Mouse (Mus musculus) forebrain, embryonic 16.5 days (tissue): ENCODE measurements around the gene Sox8. TPM values are rescaled to one million over a fixed set of nuclear protein-coding genes. Genes with fewer than 3 reads are reported as not detected.

Experiments used
- ATAC-seq: fragments of 200-750 bp; cut with Nextera tagmentation; 2 replicates; pipeline ENCODE4 v1.8.0; 2017; ENCODE audit warnings: mild to moderate bottlenecking, moderate library complexity
- H3K27ac ChIP-seq: fragments of 300-500 bp; sonication (generic); 2 replicates; pipeline ENCODE4 v1.5.1; 2014; ENCODE audit warnings: low read length, control low read depth
- H3K27me3 ChIP-seq: fragments of 300-500 bp; sonication (generic); replicated peaks from 2 replicates; pipeline ENCODE4 v1.6.1; 2014; ENCODE audit warnings: low read length; ENCODE audit not compliant: control insufficient read depth, insufficient read depth
- H3K36me3 ChIP-seq: fragments of 300-500 bp; sonication (generic); 2 replicates; pipeline ENCODE4 v1.6.1; 2014; ENCODE audit not compliant: control insufficient read depth, insufficient read depth
- H3K4me1 ChIP-seq: fragments of 300-500 bp; sonication (generic); replicated peaks from 2 replicates; pipeline ENCODE4 v1.6.1; 2014; ENCODE audit warnings: low read length; ENCODE audit not compliant: control insufficient read depth, insufficient read depth
- H3K4me2 ChIP-seq: fragments of 300-500 bp; sonication (generic); 2 replicates; pipeline ENCODE4 v1.6.1; 2014; ENCODE audit warnings: mild to moderate bottlenecking, low read length, control low read depth
- H3K4me3 ChIP-seq: fragments of 300-500 bp; sonication (generic); replicated peaks from 2 replicates; pipeline ENCODE4 v1.5.1; 2014; ENCODE audit warnings: mild to moderate bottlenecking, low read length, control low read depth
- H3K9ac ChIP-seq: fragments of 300-500 bp; sonication (generic); replicated peaks from 2 replicates; pipeline ENCODE4 v1.6.1; 2014; ENCODE audit warnings: low read depth, low read length, control low read depth
- H3K9me3 ChIP-seq: fragments of 300-500 bp; sonication (generic); 2 replicates; pipeline ENCODE4 v1.6.1; 2016; ENCODE audit warnings: low read length; ENCODE audit not compliant: control insufficient read depth
- WGBS: fragments of 180-500 bp; shearing (Covaris S2); extraction: QIAGEN DNeasy Blood & Tissue Kit; methylation state at CpG from one replicate; pipeline ENCODE4 v1.1.7; 2014; 5-methylcytosine and 5-hydroxymethylcytosine counted together
- polyA plus RNA-seq: library from polyadenylated mRNA; unstranded; fragments of >200 nt; fragmentation: Nextera tagmentation; extraction: Ambion mirVana; gene quantifications from 2 replicates; pipeline ENCODE4 v1.2.1, GENCODE M21; 2015

Gene Sox8
- polyA plus RNA-seq, 1 experiment from 2014 or later: 26.1 TPM

DNA sequence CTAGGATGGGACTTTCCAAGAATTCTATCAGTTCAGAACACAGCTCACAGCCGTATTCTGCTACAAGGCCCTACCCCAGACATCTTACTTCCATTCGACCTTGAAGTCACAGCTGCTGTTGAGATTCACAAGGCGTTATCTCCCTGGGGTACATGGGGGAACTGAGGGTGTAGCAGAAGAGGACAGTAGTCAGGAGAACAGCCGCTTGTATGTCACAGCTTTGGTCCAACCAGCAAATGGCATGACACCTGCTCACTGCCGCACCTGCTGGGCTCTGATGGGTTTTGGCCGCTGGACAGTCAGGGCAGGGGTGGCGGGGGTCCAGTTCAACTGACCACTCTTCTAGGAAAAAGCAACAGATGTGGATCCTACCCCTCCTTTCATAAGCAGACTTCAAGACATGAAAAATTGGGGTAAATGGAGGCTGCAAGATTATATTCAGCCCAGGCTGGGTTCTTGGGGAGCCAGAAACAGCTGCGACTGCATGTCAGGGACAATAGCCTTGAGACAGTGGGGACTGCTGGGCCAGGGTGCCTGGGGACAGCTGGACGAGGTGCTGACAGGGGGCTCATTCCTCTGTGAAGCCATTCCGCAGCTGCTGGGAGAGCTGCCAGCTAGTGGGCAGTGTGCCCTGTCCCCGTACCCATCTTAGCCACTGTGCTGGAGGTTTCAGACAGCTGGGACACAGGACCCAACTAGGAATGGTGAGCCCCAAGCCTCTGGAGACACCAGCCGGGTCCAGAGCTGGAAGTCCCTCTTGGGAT is 4.9 kb upstream of the Sox8 start:
- Histone ChIP-seq H3K9ac (no peak overlapping the region), H3K27me3 (peaks cover 3% of the 10 kb centered on the region; the same call in 1 of the 2 replicates), H3K4me3 (no peak overlapping the region), H3K4me1 (peaks cover 31% of the 10 kb centered on the region), H3K9me3 (no peaks in the 10 kb centered on the region), H3K36me3 (no peaks in the 10 kb centered on the region), H3K27ac (no peak overlapping the region), H3K4me2 (no peak overlapping the region)
- WGBS: 60% methylated on average over 12 of the region's 12 CpGs
- ATAC-seq: no peak

DNA sequence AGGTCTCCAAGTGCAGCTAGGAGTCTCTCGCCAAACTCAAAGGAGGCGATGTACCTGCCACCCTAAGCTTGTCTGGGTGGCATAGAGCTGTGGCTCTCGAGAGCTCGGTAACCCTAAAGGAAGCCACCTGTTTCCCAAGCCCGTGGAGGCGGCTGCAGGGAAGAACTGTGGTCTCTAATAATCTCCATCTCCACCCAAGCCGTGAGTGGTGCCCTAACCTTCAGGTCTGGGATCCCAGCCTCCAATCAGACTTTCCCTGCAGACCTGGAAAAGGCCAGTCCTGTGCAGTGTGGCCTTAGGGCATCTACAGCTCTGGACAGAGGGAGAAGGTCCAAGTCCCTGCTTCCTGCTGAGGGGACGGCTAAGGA is 951 bp upstream of the Sox8 start:
- Histone ChIP-seq H3K27me3 (peaks cover 9% of the 10 kb centered on the region), H3K9me3 (no peaks in the 10 kb centered on the region), H3K36me3 (no peaks in the 10 kb centered on the region), H3K4me3 (peak overlapping the region; percentile 60), H3K4me1 (peaks cover 49% of the 10 kb centered on the region), H3K4me2 (peak overlapping the region; percentile 97), H3K27ac (no peak overlapping the region), H3K9ac (peak overlapping the region; percentile 58)
- no peak for ATAC-seq
- 8% methylated on average over 8 of the region's 8 CpGs for WGBS

GRCm38 (mm10) chr17:25569833-25570647 is 446 bp downstream of the Sox8 start:
- Histone ChIP-seq H3K9me3 (no peaks in the 10 kb centered on the region), H3K4me2 (peak overlapping the region; percentile 97), H3K9ac (peak overlapping the region; percentile 58), H3K36me3 (no peaks in the 10 kb centered on the region), H3K27ac (no peak overlapping the region; the same call in 1 of the 2 replicates), H3K4me1 (peaks cover 52% of the 10 kb centered on the region), H3K27me3 (peaks cover 9% of the 10 kb centered on the region), H3K4me3 (peak overlapping the region; percentile 60)
- peak; percentile 14; the same call in 1 of the 2 replicates for ATAC-seq
- 1% methylated on average over 54 of the region's 54 CpGs for WGBS

GRCm38 (mm10) chr17:25568880-25569279 is 1.6 kb downstream of the Sox8 start:
- 29% methylated on average over 11 of the region's 11 CpGs for WGBS
- Histone ChIP-seq H3K4me1 (peaks cover 58% of the 10 kb centered on the region), H3K9ac (peak overlapping the region; percentile 58), H3K4me3 (peak overlapping the region; percentile 60), H3K27ac (peak overlapping the region; percentile 49), H3K9me3 (no peaks in the 10 kb centered on the region), H3K27me3 (peaks cover 9% of the 10 kb centered on the region), H3K4me2 (peak overlapping the region; percentile 97), H3K36me3 (no peaks in the 10 kb centered on the region)
- ATAC-seq: no peak

DNA sequence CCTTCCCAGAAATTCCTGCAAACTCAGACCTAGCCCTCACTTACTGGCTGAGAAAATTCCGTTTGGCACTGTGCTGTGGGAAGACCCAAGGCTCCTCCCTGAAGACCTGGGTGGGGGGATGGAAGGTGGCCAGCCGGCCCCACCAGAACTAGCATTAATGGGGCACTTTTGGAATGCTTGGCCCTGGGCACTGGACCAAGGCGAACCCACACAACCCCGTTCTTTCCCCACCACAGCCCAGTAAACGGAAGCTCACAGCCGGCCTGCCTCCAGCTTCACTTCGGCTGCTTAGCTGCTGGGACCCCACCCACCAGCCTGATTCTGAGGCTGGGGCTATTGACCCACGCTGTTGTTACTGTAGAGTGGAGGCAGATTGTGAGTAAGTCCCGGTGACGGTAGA is 2.3 kb downstream of the Sox8 start:
- Histone ChIP-seq H3K27me3 (peaks cover 9% of the 10 kb centered on the region), H3K4me3 (peak overlapping the region; percentile 60), H3K36me3 (no peaks in the 10 kb centered on the region), H3K4me2 (peak overlapping the region; percentile 97), H3K9me3 (no peaks in the 10 kb centered on the region), H3K27ac (peak overlapping the region; percentile 49), H3K9ac (peak overlapping the region; percentile 20), H3K4me1 (peaks cover 61% of the 10 kb centered on the region)
- WGBS: 17% methylated on average over 10 of the region's 10 CpGs
- ATAC-seq: 0 out of 2 replicates have a peak, but pooled peaks have one; percentile 7

DNA sequence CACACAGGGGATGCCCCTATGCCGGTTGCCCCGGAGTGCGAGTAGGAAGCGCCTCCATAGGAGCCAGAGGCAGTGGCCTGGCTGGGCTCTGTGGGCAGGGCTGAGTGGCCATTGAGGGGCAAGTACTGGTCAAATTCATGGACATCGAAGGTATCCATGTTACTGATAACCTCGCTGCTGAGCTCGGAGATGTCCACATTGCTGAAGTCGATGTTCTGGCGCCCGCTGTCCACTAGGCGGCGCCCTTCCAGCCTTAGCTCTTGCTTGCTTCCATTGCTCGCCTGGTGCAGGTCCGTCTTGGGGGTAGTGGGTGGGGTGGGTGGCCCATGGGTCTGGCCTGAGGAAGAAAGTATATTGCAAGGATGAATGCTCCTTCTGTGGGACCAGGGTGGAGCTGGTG is 2.7 kb downstream of the Sox8 start:
- H3K27me3 ChIP-seq: peaks cover 9% of the 10 kb centered on the region
- peaks cover 62% of the 10 kb centered on the region for H3K4me1 ChIP-seq
- H3K9me3 ChIP-seq: no peaks in the 10 kb centered on the region
- ATAC-seq: peak; percentile 19; the same call in 1 of the 2 replicates
- H3K4me2 ChIP-seq: peak overlapping the region; percentile 97
- peak overlapping the region; percentile 49 for H3K27ac ChIP-seq
- H3K4me3 ChIP-seq: peak overlapping the region; percentile 60
- no peaks in the 10 kb centered on the region for H3K36me3 ChIP-seq
- 21% methylated on average over 14 of the region's 14 CpGs for WGBS
- no peak overlapping the region for H3K9ac ChIP-seq

DNA sequence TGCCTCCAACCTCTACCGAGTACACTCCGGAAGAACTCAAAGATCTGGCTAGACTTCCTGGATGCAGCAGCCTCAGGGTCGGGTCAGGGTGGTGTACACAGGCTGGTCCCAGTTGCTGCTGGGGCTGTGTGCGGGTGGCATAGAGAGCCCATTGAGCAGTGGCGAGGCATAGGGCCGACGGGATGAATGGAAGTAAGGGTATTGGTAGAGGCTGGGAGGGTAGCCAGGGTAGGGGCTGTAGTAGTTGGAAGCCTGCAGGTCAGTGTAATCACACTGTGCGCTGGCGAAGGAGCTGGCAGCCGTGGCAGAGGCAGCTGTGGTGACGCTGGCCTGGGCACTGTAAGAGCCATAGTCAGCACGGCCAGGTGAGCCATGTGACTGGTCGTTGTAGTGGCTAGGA is 3.2 kb downstream of the Sox8 start:
- Histone ChIP-seq H3K9me3 (no peaks in the 10 kb centered on the region), H3K27ac (peak overlapping the region; percentile 49; the same call in 1 of the 2 replicates), H3K4me3 (peak overlapping the region; percentile 3; the same call in 1 of the 2 replicates), H3K9ac (no peak overlapping the region), H3K36me3 (no peaks in the 10 kb centered on the region), H3K4me1 (peaks cover 65% of the 10 kb centered on the region), H3K4me2 (peak overlapping the region; percentile 97), H3K27me3 (peaks cover 9% of the 10 kb centered on the region)
- peak; percentile 20; the same call in 1 of the 2 replicates for ATAC-seq
- WGBS: 64% methylated on average over 13 of the region's 13 CpGs

DNA sequence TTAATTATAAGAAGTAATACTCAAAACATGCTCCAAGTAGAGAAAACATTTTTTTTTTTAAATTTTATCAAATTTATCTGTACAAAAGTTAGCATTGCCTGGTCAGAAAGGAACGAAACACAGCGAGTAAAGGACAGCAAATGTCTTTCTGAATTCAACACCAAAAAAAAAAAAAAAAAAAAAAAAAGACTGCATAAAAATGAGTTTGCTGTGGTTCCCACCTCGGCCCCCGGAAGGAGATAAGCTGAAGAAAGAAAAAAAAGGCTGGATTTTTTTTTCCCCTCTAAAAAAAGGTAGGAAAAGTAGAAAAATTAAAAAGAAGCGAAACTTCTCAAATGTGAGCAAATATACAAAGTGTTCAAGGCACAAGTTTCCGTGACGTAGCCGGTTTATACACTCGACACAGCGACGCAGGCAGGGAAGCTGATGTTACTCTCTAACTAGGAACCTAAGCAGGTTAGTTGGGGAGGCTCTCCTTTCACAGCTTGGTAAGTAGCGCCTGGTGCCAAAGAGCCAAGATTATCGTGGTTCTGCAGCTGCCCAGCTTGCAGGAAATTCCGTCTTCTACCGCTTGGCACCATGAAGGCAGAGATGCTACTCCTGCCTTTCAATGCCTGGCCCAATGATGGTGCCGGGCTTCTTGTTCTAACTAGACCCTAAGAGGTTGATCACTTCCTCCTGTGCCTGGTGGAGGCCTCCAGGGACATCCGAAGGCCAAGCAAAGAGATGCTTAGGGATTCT is 4.5 kb downstream of the Sox8 start:
- Histone ChIP-seq H3K27me3 (peaks cover 9% of the 10 kb centered on the region), H3K4me3 (peak overlapping the region; percentile 11), H3K4me1 (peaks cover 75% of the 10 kb centered on the region), H3K9me3 (no peaks in the 10 kb centered on the region), H3K27ac (peak overlapping the region; percentile 58), H3K9ac (no peak overlapping the region), H3K36me3 (no peaks in the 10 kb centered on the region), H3K4me2 (peak overlapping the region; percentile 41)
- 59% methylated on average over 17 of the region's 17 CpGs for WGBS
- ATAC-seq: no peak
